Mouse (Mus musculus) spleen, adult 2 months (tissue): Measurements from ENCODE around the gene Vti1a. TPM values are rescaled to one million over a fixed set of nuclear protein-coding genes. Genes with fewer than 3 reads are reported as not detected.

Experiments
- DNase-seq, 2 experiments: peaks; one replicate each; pipeline versions ENCODE4 v3.0.0 to v3.0.0-alpha.2; 2012 to 2021; ENCODE audit warnings: low spot score in 2 of 2, low read depth in 1 of 2
- H3K27ac ChIP-seq: fragments of 200-500 bp; 2 replicates; pipeline ENCODE4 v1.5.1; 2012; ENCODE audit warnings: low read length, inconsistent platforms; ENCODE audit not compliant: insufficient read depth
- H3K27me3 ChIP-seq: fragments of 200-500 bp; 2 replicates; pipeline ENCODE4 v1.6.1; 2012; ENCODE audit warnings: mild to moderate bottlenecking, moderate library complexity, low read length, inconsistent platforms; ENCODE audit not compliant: control insufficient read depth, insufficient read depth
- H3K36me3 ChIP-seq: fragments of 200-500 bp; 2 replicates; pipeline ENCODE4 v1.6.1; 2012; ENCODE audit warnings: mild to moderate bottlenecking, low read length, inconsistent platforms; ENCODE audit not compliant: control insufficient read depth, insufficient read depth
- H3K4me1 ChIP-seq: fragments of 200-500 bp; 2 replicates; pipeline ENCODE4 v1.6.1; 2011; ENCODE audit warnings: inconsistent platforms; ENCODE audit not compliant: control insufficient read depth, insufficient read depth, insufficient read length
- H3K4me3 ChIP-seq: fragments of 200-500 bp; 2 replicates; pipeline ENCODE4 v1.5.1; 2011; ENCODE audit warnings: mild to moderate bottlenecking, inconsistent platforms; ENCODE audit not compliant: insufficient read depth, insufficient read length; ENCODE audit errors: extremely low read depth
- CTCF ChIP-seq: fragments of 200-500 bp; IDR thresholded peaks from 2 replicates; pipeline ENCODE4 v1.5.1; 2011; ENCODE audit warnings: mild to moderate bottlenecking, inconsistent platforms; ENCODE audit not compliant: insufficient read depth, insufficient read length, insufficient replicate concordance; ENCODE audit errors: extremely low read depth
- POLR2A ChIP-seq: fragments of 200-500 bp; IDR thresholded peaks from 2 replicates; pipeline ENCODE4 v1.6.1; 2011; ENCODE audit warnings: low read depth, low read length, inconsistent platforms
- WGBS: fragments of 180-500 bp; shearing (Covaris S2); methylation state at CpG from one replicate; pipeline ENCODE4 v1.1.7; 2018; 5-methylcytosine and 5-hydroxymethylcytosine counted together
- polyA plus RNA-seq: library from polyadenylated mRNA; depleted of rRNA; stranded (reverse); fragments of >200 nt; gene quantifications from 2 replicates; pipeline ENCODE4 v1.2.3, GENCODE M21; 2012

Vti1a gene
- polyA plus RNA-seq, 1 experiment, result 7.0 TPM

GRCm38 (mm10) chr19:55295075-55295474 is 21.0 kb upstream of the Vti1a start:
- DNase-seq, result no peak
- Histone ChIP-seq H3K4me1 (no peaks in the 10 kb centered on the region), H3K27me3 (no peaks in the 10 kb centered on the region), H3K4me3 (no peak overlapping the region), H3K27ac (no peak overlapping the region), H3K36me3 (peaks cover 32% of the 10 kb centered on the region)
- 82% methylated on average over 9 of the region's 9 CpGs for WGBS
- TF ChIP-seq CTCF, result no peak
- no peak for TF ChIP-seq POLR2A

DNA sequence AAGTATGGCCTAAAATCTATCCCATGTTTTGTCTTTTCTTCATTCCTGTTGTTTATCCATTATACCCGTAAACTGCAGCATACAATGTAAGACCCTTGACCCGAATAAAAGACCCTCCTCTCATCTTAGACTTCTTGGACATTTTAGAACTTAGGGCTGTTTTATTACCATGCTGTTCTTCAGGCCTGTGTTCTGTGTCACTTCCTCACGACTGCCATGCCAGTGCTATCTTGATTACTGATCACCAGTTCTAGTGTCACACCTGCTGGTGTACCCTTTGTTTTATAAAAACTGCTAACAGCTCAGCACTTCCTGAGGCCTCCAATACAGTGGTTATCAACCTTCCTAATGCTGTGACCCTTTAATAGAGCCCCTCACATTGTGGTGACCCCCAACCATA is 20.5 kb upstream of the Vti1a start:
- H3K4me1 ChIP-seq, result no peaks in the 10 kb centered on the region
- TF ChIP-seq POLR2A (no peak), CTCF (no peak)
- WGBS, result 80% methylated on average over 3 of the region's 3 CpGs
- no peak overlapping the region for H3K4me3 ChIP-seq
- DNase-seq, result no peak
- peaks cover 30% of the 10 kb centered on the region for H3K36me3 ChIP-seq
- no peak overlapping the region for H3K27ac ChIP-seq
- no peaks in the 10 kb centered on the region for H3K27me3 ChIP-seq

DNA sequence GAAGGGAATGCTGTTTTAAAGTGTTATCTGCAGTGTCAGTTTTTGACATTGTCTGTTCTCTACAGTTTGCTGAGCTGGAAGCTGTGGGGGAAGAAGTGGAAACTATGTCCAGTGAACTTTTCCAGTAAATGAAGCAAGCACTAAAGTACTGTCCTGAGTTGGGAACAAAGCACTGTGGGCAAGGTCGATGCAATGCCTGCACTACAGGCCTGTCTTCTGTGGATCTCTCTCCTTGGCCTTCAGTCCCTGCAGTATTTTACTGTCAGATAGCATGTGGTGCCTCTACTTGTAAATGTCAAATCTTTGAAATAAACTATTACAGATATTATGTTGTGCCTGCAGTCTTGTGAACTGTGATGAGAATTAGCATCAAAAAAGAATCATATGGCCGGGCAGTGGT is 19.8 kb upstream of the Vti1a start:
- 89% methylated on average over 2 of the region's 2 CpGs for WGBS
- Histone ChIP-seq H3K36me3 (peaks cover 29% of the 10 kb centered on the region), H3K4me1 (no peaks in the 10 kb centered on the region), H3K4me3 (no peak overlapping the region), H3K27ac (no peak overlapping the region), H3K27me3 (no peaks in the 10 kb centered on the region)
- DNase-seq, result no peak
- no peak for TF ChIP-seq CTCF
- TF ChIP-seq POLR2A, result no peak

DNA sequence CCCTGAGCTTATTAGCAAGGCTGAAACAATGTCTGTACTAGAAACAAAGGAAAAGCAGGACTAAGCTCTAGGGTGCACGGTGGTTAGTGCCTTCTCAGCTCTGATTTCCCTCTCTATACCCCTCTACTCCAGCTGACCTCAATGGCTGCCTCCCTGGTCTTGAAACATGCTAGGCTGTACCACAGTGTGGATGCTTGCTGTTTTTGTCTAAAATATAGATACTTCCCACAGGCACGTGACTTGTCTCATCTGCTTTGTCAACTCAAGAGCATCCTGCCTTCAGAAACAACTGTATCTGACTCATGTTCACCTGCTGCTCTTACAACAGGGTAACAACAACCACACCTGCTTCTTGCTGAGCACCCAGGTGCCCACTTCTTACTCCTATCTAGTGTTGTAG is 18.6 kb upstream of the Vti1a start:
- no peak for DNase-seq
- 99% methylated on average over 2 of the region's 2 CpGs for WGBS

DNA sequence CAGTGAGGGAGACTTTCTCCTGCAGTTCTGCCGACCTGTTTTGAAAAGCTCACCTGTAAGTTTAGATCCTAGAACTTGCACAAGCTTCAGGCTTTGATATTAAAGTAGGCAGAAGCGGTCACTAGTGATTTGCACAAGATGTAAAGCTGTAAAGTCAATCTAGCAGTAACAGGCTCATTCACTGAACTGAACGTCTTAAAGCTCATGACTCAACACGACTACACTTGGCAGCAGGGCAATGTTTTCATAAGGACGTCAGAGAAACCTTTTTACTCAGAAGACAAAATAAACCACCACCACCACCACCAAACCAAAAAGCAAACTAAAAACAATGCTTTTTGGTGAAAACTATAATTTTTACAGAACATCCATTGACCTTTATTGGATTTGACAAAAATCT is 18.1 kb upstream of the Vti1a start:
- TF ChIP-seq POLR2A (no peak), CTCF (no peak)
- H3K36me3 ChIP-seq, result peaks cover 33% of the 10 kb centered on the region
- H3K4me3 ChIP-seq, result no peak overlapping the region
- DNase-seq, result no peak
- H3K27me3 ChIP-seq, result no peaks in the 10 kb centered on the region
- WGBS, result 87% methylated on average over 5 of the region's 5 CpGs
- H3K27ac ChIP-seq, result no peak overlapping the region
- H3K4me1 ChIP-seq, result no peaks in the 10 kb centered on the region

More for the DNA sequence above, 18.6 kb upstream of the Vti1a start:
- no peaks in the 10 kb centered on the region for H3K4me1 ChIP-seq
- H3K27ac ChIP-seq, result no peak overlapping the region
- no peak for TF ChIP-seq POLR2A
- no peak for TF ChIP-seq CTCF
- H3K4me3 ChIP-seq, result no peak overlapping the region
- H3K27me3 ChIP-seq, result no peaks in the 10 kb centered on the region
- H3K36me3 ChIP-seq, result peaks cover 30% of the 10 kb centered on the region

- peaks cover 36% of the 10 kb centered on the region for H3K36me3 ChIP-seq
- no peak for TF ChIP-seq CTCF
- TF ChIP-seq POLR2A, result no peak
- no peaks in the 10 kb centered on the region for H3K4me1 ChIP-seq
- no peak for DNase-seq
- H3K27ac ChIP-seq, result no peak overlapping the region
- H3K27me3 ChIP-seq, result no peaks in the 10 kb centered on the region
- no peak overlapping the region for H3K4me3 ChIP-seq
- 93% methylated on average over 1 of the region's 1 CpGs for WGBS
Observed at GRCm38 (mm10) chr19:55299378-55299777, 16.7 kb upstream of the Vti1a start.

DNA sequence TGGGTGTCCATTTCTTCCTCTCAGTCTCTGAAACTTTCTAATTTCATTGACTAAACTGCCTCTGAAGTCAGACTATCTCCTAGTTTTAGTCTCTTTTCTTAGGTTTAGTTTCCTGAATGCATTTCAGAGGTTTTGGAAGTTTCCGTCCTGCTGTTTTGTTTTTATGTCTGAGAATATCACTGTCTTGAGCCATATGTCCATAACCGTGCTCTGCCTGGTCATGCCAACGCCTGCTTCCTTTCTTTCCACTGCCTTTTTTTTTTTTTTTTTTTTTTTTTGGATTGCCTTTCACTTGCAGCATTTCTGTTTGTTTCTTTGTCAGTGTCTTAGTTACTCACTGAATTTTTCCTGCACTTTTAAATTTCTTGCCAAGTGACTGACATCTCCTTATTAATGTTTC is 15.6 kb upstream of the Vti1a start:
- Histone ChIP-seq H3K27me3 (no peaks in the 10 kb centered on the region), H3K4me3 (no peak overlapping the region), H3K27ac (no peak overlapping the region), H3K36me3 (peaks cover 32% of the 10 kb centered on the region), H3K4me1 (no peaks in the 10 kb centered on the region)
- no peak for TF ChIP-seq POLR2A
- TF ChIP-seq CTCF, result no peak
- no peak for DNase-seq
- WGBS, result 94% methylated on average over 3 of the region's 3 CpGs
